16 mouse cellular contexts compared by ENCODE assay signal in genomic region chr12:13199338-13200301, GRCm38 (mm10). TPM values are rescaled to one million over a fixed set of nuclear protein-coding genes. Genes with fewer than 3 reads are reported as not detected.
DNase-seq lines count a peak whose midpoint lies in the region; ATAC-seq lines count a peak whose summit lies in the region.
"Had no signal": no experiment of that assay in that cellular context is flagged by ENCODE, and none has a peak within 500 bp of the region (broad histone marks: within the 10 kb centered on the region; RNA-seq: fewer than 3 reads in every experiment).

No protein-coding gene starts in this region.

- ATAC-seq in kidney, embryonic 16.5 days (ENCODE audit: low FRiP score, low TSS enrichment), result peak; percentile 93
- ATAC-seq: midbrain, embryonic 16.5 days had no signal

- H3K4me1 ChIP-seq in kidney, embryonic 16.5 days (ENCODE audit: insufficient read depth, low read length), result 0 out of 2 replicates have a peak, but pooled peaks cover 4% of the 10 kb centered on the region
- H3K4me1 ChIP-seq: megakaryocyte, embryonic 14.5 days had no signal

- DNase-seq in adrenal gland, adult 2 months, result peak; percentile 38
- DNase-seq in adrenal gland, postnatal 4 days (ENCODE audit: low spot score in 2 of 2), result no peak
- DNase-seq in kidney, postnatal 14 days, result no peak
- peak; percentile 26 for DNase-seq in urinary bladder, postnatal 14 days (ENCODE audit: low spot score)
- DNase-seq in urinary bladder, postnatal 4 days (ENCODE audit: low spot score in 2 of 2), result no peak
- DNase-seq in layer of hippocampus, postnatal 25 days (ENCODE audit: extremely low spot score in 1 of 2, low spot score in 1 of 2), result no peak
- no peak for DNase-seq in B cell, adult 2 months
- DNase-seq: cerebellum, adult 2 months; heart, adult 2 months; heart, postnatal 10 days; kidney, postnatal 36 days had no signal

- 36% methylated on average over 13 of the region's 13 CpGs for WGBS in kidney, embryonic 16.5 days

- peak overlapping the region; percentile 21; the same call in 1 of the 2 replicates for H3K27ac ChIP-seq in kidney, embryonic 16.5 days (ENCODE audit: low read length)
- H3K27ac ChIP-seq: heart, adult 2 months; hindbrain, embryonic 14.5 days; liver, embryonic 14.5 days had no signal

- H3K27me3 ChIP-seq in kidney, embryonic 16.5 days (ENCODE audit: insufficient read depth, low read length), result no peaks in the 10 kb centered on the region

- H3K4me3 ChIP-seq in kidney, embryonic 16.5 days (ENCODE audit: low read length), result no peak overlapping the region
- H3K4me3 ChIP-seq: heart, adult 2 months; megakaryocyte, embryonic 14.5 days had no signal

- no peaks in the 10 kb centered on the region for H3K9me3 ChIP-seq in kidney, embryonic 16.5 days (ENCODE audit: low read length)

- H3K4me2 ChIP-seq in kidney, embryonic 16.5 days (replicated peaks; ENCODE audit: low read depth, low read length), result no peak overlapping the region
- H3K4me2 ChIP-seq: hindbrain, embryonic 14.5 days had no signal

- H3K36me3 ChIP-seq in kidney, embryonic 16.5 days (ENCODE audit: insufficient read depth, low read length), result no peaks in the 10 kb centered on the region

- H3K9ac ChIP-seq in kidney, embryonic 16.5 days (replicated peaks; ENCODE audit: low read length), result no peak overlapping the region
- H3K9ac ChIP-seq: hindbrain, embryonic 14.5 days; liver, embryonic 14.5 days had no signal

RNA-seq across cellular contexts. Expression of gene Ddx1, which starts 49.4 kb away (rescaled TPM):
- 100 to 1,000 TPM in 1 of 2 experiments, 10 to 100 TPM in 1; 68.8 to 105 TPM for total RNA-seq in adrenal gland, adult 2 months (2021)
- 0.83 and 0.91 TPM in 2 replicates for polyA plus RNA-seq in adrenal gland, adult 2 months (2012; rRNA removed)
- 100 to 1,000 TPM; 103 to 116 TPM for total RNA-seq in adrenal gland, postnatal 4 days (2021)
- polyA plus RNA-seq in kidney, embryonic 16.5 days (2015; fragmentation: Nextera tagmentation; extraction: Ambion mirVana), result 151 and 156 TPM in 2 replicates
- total RNA-seq in layer of hippocampus, postnatal 25 days (2021), result 100 to 1,000 TPM; 123 to 138 TPM

Comparison
In these comparisons a context has a peak if more than half of its experiments do, and no peak if none do; other contexts are left out.
1. DNase-seq: peak in adrenal gland, adult 2 months (single experiment) and urinary bladder, postnatal 14 days (single experiment); none in adrenal gland, postnatal 4 days (0 of 2), kidney, postnatal 14 days (single experiment), urinary bladder, postnatal 4 days (0 of 2), layer of hippocampus, postnatal 25 days (0 of 2) and B cell, adult 2 months (0 of 2).